Mouse (Mus musculus) C2C12 (cell line): Measurements from ENCODE around the gene Lsamp. TPM values are rescaled to one million over a fixed set of nuclear protein-coding genes. Genes with fewer than 3 reads are reported as not detected.

ENCODE experiments used
- H3K27me3 ChIP-seq: one replicate; pipeline ENCODE4 v1.6.1; 2011; ENCODE audit not compliant: control insufficient read depth, insufficient read depth, insufficient read length
- H3K36me3 ChIP-seq: one replicate; pipeline ENCODE4 v1.6.1; 2011; ENCODE audit not compliant: control insufficient read depth, insufficient read depth
- H3K4me3 ChIP-seq: one replicate; pipeline ENCODE4 v1.5.1; 2011; ENCODE audit warnings: mild to moderate bottlenecking, control low read depth; ENCODE audit not compliant: poor library complexity, insufficient read depth, severe bottlenecking
- H3K79me2 ChIP-seq: one replicate; pipeline ENCODE4 v1.6.1; 2011; ENCODE audit not compliant: control insufficient read depth, insufficient read depth
- H3K79me3 ChIP-seq: one replicate; pipeline ENCODE4 v1.6.1; 2011; ENCODE audit warnings: low read depth, control low read depth
- H3ac ChIP-seq: one replicate; pipeline ENCODE3; 2011; ENCODE audit warnings: low read depth; ENCODE audit not compliant: control insufficient read depth, insufficient read length
- CEBPB ChIP-seq: IDR thresholded peaks from one replicate; pipeline ENCODE4 v1.6.1; 2011; ENCODE audit warnings: low read depth, mild to moderate bottlenecking, control low read depth, moderate library complexity
- CTCF ChIP-seq: IDR thresholded peaks from one replicate; pipeline ENCODE4 v1.5.1; 2011; ENCODE audit not compliant: control insufficient read depth, insufficient read depth, insufficient read length
- FOSL1 ChIP-seq: IDR thresholded peaks from one replicate; pipeline ENCODE4 v1.8.0; 2011; ENCODE audit warnings: mild to moderate bottlenecking, low read length; ENCODE audit not compliant: poor library complexity, insufficient read depth, severe bottlenecking
- MAX ChIP-seq: IDR thresholded peaks from one replicate; pipeline ENCODE4 v1.6.1; 2011; ENCODE audit warnings: mild to moderate bottlenecking, control low read depth
- MYOD1 ChIP-seq: IDR thresholded peaks from one replicate; pipeline ENCODE4 v1.6.1; 2011; ENCODE audit warnings: low read depth; ENCODE audit not compliant: control insufficient read depth, insufficient read length
- MYOG ChIP-seq: IDR thresholded peaks from one replicate; pipeline ENCODE4 v1.6.1; 2011; ENCODE audit not compliant: control insufficient read depth, insufficient read length; ENCODE audit errors: extremely low read depth
- USF1 ChIP-seq: IDR thresholded peaks from one replicate; pipeline ENCODE4 v1.6.1; 2011; ENCODE audit warnings: low read depth, mild to moderate bottlenecking, control low read depth, moderate library complexity
- polyA plus RNA-seq: library from polyadenylated mRNA; unstranded; fragments of >200 nt; fragmentation: generic; extraction: Trizol; gene quantifications from one replicate; pipeline ENCODE4 v1.2.1, GENCODE M21; 2012; ENCODE audit warnings: missing spikeins

Lsamp gene
- polyA plus RNA-seq, 1 experiment = not detected

DNA sequence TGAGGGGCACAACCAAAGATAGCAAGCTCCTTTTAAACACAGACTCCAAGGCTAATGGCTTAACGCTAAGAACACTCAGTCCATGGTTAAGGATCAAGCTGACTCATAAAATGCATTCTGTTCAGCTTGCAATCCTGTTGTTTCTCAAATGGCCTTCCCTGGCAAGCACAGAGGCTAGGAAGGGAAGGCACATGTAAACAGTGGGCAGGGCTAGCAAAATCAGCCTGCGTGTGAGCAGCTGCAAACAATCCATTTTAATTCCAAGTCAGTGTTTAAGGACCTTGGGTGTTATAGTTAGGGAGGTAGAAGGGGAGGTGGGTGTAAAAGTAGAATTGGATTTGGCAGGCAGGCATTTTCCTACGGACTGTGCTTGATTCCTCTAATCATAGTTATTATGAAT is 1195.4 kb downstream of the Lsamp start:
- Histone ChIP-seq H3K79me2 (no peaks in the 10 kb centered on the region), H3K27me3 (no peaks in the 10 kb centered on the region), H3K36me3 (no peaks in the 10 kb centered on the region), H3ac (no peak overlapping the region), H3K4me3 (no peak overlapping the region), H3K79me3 (no peaks in the 10 kb centered on the region)
- TF ChIP-seq MYOD1 (no peak), CTCF (no peak), MYOG (no peak), CEBPB (no peak), FOSL1 (no peak)

DNA sequence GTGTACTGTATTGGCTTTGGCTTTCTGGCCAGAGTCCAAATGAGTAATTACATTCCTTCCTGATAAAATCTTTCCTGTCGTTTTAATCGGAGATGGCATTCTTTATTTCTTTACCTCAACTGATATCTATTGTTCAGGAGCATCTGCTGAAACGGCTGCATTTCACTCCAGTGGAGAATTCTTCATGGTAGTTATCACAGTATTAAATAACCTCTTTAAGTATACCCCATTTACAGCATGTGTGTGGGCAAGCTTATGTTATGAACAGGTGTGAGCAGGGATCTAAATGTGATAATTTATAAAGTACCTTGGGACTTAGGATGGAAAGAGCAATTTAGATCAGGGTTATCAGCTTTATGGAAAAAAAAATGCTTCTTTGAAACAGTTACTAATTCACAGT is 1196.7 kb downstream of the Lsamp start:
- no peak overlapping the region for H3K4me3 ChIP-seq
- TF ChIP-seq CTCF (no peak), CEBPB (no peak)
- H3K79me3 ChIP-seq = no peaks in the 10 kb centered on the region
- H3ac ChIP-seq = no peak overlapping the region
- no peaks in the 10 kb centered on the region for H3K36me3 ChIP-seq
- no peaks in the 10 kb centered on the region for H3K79me2 ChIP-seq
- no peaks in the 10 kb centered on the region for H3K27me3 ChIP-seq

DNA sequence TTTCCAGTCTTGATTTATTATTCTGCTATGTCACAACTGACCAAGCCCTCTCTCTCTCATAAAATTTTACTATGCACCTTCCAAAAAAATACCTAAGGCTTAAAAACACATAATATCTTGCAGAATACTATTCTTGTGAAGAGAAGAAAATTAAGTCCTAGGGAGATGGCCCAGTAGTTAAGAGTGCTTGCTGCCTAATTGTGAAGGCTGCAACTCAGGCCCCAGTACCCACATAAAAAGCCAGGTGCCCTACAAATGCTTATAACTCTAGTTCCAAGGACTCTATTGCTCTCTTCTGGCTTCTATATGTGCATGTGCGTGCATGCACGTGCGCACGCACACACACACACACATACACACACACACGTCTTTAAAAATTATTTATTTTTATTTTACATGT is 1225.9 kb downstream of the Lsamp start:
- Histone ChIP-seq H3K79me3 (no peaks in the 10 kb centered on the region), H3K36me3 (no peaks in the 10 kb centered on the region), H3ac (no peak overlapping the region), H3K79me2 (no peaks in the 10 kb centered on the region), H3K27me3 (no peaks in the 10 kb centered on the region), H3K4me3 (no peak overlapping the region)
- TF ChIP-seq MAX = no peak
- no peak for TF ChIP-seq MYOG
- TF ChIP-seq CTCF = no peak
- TF ChIP-seq FOSL1 = no peak
- no peak for TF ChIP-seq CEBPB
- no peak for TF ChIP-seq USF1
- no peak for TF ChIP-seq MYOD1

DNA sequence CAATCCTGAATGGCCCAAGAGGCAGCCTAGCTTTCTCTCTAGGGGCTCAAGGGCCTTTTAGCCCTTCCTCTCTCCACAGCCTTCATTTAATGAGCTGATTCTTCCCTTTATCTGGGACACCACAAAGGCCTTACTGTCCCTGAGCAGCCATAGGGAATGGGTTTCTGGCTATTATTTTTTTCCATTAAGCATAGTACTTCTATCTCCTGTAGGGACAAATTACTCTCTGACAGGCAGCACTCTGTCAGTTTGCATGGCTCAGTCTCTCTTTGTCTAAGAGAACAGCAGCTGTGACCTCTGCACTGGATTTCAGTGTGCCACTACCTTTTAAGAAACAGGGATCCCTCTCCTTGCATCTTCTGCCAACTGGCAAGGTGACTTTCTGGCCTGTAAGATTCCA is 1251.7 kb downstream of the Lsamp start:
- TF ChIP-seq USF1 = no peak
- H3ac ChIP-seq = no peak overlapping the region

DNA sequence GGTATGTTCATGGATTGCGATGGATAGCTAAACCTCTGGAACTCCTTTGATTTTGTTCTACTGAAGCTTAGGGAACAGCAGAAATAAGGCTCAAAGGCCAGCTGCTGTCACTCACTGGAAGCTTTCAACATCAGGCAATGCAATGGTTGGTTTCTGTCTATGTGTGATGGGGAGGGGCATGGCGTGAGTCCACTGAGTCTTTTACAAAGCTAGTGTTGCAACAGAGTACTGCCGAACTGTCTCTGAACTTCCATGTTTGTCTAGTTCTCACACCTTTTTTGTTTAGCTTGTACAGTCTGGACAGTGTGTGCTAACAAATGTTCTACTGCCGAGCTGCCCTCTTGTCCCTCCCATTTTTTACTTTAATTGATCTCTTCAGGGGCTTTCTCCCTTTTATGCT is 1258.7 kb downstream of the Lsamp start:
- Histone ChIP-seq H3K79me2 (no peaks in the 10 kb centered on the region), H3K79me3 (no peaks in the 10 kb centered on the region), H3ac (no peak overlapping the region), H3K36me3 (no peaks in the 10 kb centered on the region), H3K4me3 (no peak overlapping the region), H3K27me3 (no peaks in the 10 kb centered on the region)
- TF ChIP-seq MYOG (no peak), MAX (no peak), CEBPB (no peak), FOSL1 (no peak), USF1 (no peak), CTCF (no peak), MYOD1 (no peak)

More for the DNA sequence above, 1251.7 kb downstream of the Lsamp start:
- Histone ChIP-seq H3K79me3 (no peaks in the 10 kb centered on the region), H3K79me2 (no peaks in the 10 kb centered on the region), H3K4me3 (no peak overlapping the region), H3K27me3 (no peaks in the 10 kb centered on the region), H3K36me3 (no peaks in the 10 kb centered on the region)

DNA sequence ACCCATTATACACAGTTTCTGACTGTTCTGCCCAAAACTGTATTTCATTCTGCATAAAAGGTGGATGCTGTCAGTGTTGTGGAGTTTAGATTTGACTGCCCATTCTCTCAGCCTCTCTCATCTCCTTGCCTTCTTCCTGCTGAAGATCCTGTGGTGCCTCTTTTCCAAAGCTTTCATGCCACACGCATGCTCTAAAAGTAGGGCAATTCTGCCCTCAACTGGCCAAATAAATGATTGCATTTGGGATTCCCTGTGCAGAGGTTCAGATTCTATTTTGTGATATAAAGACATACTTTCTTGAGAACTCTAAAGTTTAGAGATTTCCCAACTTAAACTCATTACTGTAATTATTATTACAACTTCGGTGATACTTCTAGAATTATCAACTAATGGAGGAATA is 1260.5 kb downstream of the Lsamp start:
- H3K79me3 ChIP-seq = no peaks in the 10 kb centered on the region
- no peak overlapping the region for H3K4me3 ChIP-seq
- H3K27me3 ChIP-seq = no peaks in the 10 kb centered on the region
- no peak overlapping the region for H3ac ChIP-seq
- H3K36me3 ChIP-seq = no peaks in the 10 kb centered on the region
- no peak for TF ChIP-seq FOSL1
- no peak for TF ChIP-seq CTCF
- H3K79me2 ChIP-seq = no peaks in the 10 kb centered on the region
